Mouse (Mus musculus): ENCODE measurements around the gene Gm21905. TPM values are rescaled to one million over a fixed set of nuclear protein-coding genes. Genes with fewer than 3 reads are reported as not detected.

Gene Gm21905
- polyA plus RNA-seq, 1 experiment from 2014 or later: not detected

DNA sequence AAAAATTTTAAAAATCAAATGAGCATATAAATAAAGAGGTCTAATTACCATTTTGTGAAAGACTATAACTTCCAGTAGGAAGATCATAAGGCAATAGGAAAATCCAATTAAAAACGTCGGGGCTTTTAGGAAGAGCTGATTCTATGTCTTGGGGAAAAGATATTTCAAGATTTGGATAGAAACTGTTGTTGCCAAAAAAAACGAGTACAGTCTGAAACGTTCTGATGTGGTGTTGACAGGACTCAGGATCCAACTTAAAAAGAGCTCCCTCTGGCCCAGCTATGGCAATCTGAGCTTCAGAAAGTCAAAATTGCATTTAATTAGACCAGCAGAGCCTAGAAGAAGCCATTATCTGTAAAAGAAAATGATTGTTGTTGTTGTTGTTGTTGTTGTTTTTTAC is 7.9 kb upstream of the Gm21905 start:
- H3K36me3 ChIP-seq (ENCODE audit: control insufficient read depth, insufficient read depth): no peaks in the 10 kb centered on the region
- WGBS: 82% methylated on average over 4 of the region's 4 CpGs
- no peak for TF ChIP-seq CTCF (IDR thresholded peaks at IDR 0.05; ENCODE audit: low read depth)
- H3K4me3 ChIP-seq (ENCODE audit: low read depth, low read length): no peak overlapping the region
- no peaks in the 10 kb centered on the region for H3K4me1 ChIP-seq (replicated peaks; ENCODE audit: control insufficient read depth, insufficient read depth, low read length)
- no peak overlapping the region for H3K9ac ChIP-seq (ENCODE audit: low read depth, low read length)
- no peak for ATAC-seq
- no peak overlapping the region for H3K4me2 ChIP-seq (replicated peaks; ENCODE audit: low read depth)
- no peaks in the 10 kb centered on the region for H3K27me3 ChIP-seq (replicated peaks; ENCODE audit: control insufficient read depth, insufficient read depth, low read length)
- no peak overlapping the region for H3K27ac ChIP-seq (ENCODE audit: low read depth, low read length)
- no peaks in the 10 kb centered on the region for H3K9me3 ChIP-seq (ENCODE audit: control insufficient read depth)

GRCm38 (mm10) chr5:67948074-67948473 is 1.9 kb upstream of the Gm21905 start:
- no peak for ATAC-seq
- 91% methylated on average over 5 of the region's 5 CpGs for WGBS

DNA sequence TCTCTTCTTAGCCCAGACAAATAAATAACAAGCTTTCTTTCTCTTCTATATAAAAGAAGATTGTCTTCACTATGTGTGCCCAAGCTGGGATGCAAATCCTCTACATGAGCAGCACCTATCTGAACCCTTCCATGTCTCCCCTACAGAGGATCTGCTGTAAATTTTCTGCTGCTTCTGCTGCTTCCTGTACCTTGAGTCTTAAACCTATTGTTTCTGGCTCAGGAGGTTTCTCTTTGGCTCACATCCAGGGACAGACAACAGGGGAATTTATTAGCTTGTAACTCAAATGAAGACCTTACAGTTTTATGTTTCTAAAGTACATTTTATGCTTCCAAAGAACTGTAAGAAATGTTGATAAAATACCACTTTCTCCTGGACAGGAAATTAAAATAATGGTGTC is 785 bp upstream of the Gm21905 start:
- ATAC-seq: no peak
- no peak for TF ChIP-seq CTCF (IDR thresholded peaks at IDR 0.05; ENCODE audit: low read depth)
- H3K36me3 ChIP-seq (ENCODE audit: control insufficient read depth, insufficient read depth): no peaks in the 10 kb centered on the region
- no peaks in the 10 kb centered on the region for H3K9me3 ChIP-seq (ENCODE audit: control insufficient read depth)
- H3K9ac ChIP-seq (ENCODE audit: low read depth, low read length): no peak overlapping the region
- no peaks in the 10 kb centered on the region for H3K4me1 ChIP-seq (replicated peaks; ENCODE audit: control insufficient read depth, insufficient read depth, low read length)
- no peak overlapping the region for H3K27ac ChIP-seq (ENCODE audit: low read depth, low read length)
- no peaks in the 10 kb centered on the region for H3K27me3 ChIP-seq (replicated peaks; ENCODE audit: control insufficient read depth, insufficient read depth, low read length)
- H3K4me3 ChIP-seq (ENCODE audit: low read depth, low read length): no peak overlapping the region
- no peak overlapping the region for H3K4me2 ChIP-seq (replicated peaks; ENCODE audit: low read depth)

More at GRCm38 (mm10) chr5:67948074-67948473, 1.9 kb upstream of the Gm21905 start:
- Histone ChIP-seq H3K4me1 (replicated peaks; ENCODE audit: control insufficient read depth, insufficient read depth, low read length) (no peaks in the 10 kb centered on the region), H3K27me3 (replicated peaks; ENCODE audit: control insufficient read depth, insufficient read depth, low read length) (no peaks in the 10 kb centered on the region), H3K4me3 (ENCODE audit: low read depth, low read length) (no peak overlapping the region), H3K9me3 (ENCODE audit: control insufficient read depth) (no peaks in the 10 kb centered on the region), H3K27ac (ENCODE audit: low read depth, low read length) (no peak overlapping the region), H3K9ac (ENCODE audit: low read depth, low read length) (no peak overlapping the region), H3K36me3 (ENCODE audit: control insufficient read depth, insufficient read depth) (no peaks in the 10 kb centered on the region), H3K4me2 (replicated peaks; ENCODE audit: low read depth) (no peak overlapping the region)
- no peak for TF ChIP-seq CTCF (IDR thresholded peaks at IDR 0.05; ENCODE audit: low read depth)

GRCm38 (mm10) chr5:67944074-67944785 is 2.0 kb downstream of the Gm21905 start:
- Histone ChIP-seq H3K4me1 (replicated peaks; ENCODE audit: control insufficient read depth, insufficient read depth, low read length) (no peaks in the 10 kb centered on the region), H3K27me3 (replicated peaks; ENCODE audit: control insufficient read depth, insufficient read depth, low read length) (no peaks in the 10 kb centered on the region), H3K27ac (ENCODE audit: low read depth, low read length) (no peak overlapping the region), H3K9me3 (ENCODE audit: control insufficient read depth) (no peaks in the 10 kb centered on the region), H3K4me2 (replicated peaks; ENCODE audit: low read depth) (no peak overlapping the region), H3K4me3 (ENCODE audit: low read depth, low read length) (no peak overlapping the region), H3K36me3 (ENCODE audit: control insufficient read depth, insufficient read depth) (no peaks in the 10 kb centered on the region), H3K9ac (ENCODE audit: low read depth, low read length) (no peak overlapping the region)
- 14% methylated on average over 1 of the region's 1 CpGs for WGBS
- ATAC-seq: peak; percentile 91
- TF ChIP-seq CTCF (IDR thresholded peaks at IDR 0.05; ENCODE audit: low read depth): no peak

DNA sequence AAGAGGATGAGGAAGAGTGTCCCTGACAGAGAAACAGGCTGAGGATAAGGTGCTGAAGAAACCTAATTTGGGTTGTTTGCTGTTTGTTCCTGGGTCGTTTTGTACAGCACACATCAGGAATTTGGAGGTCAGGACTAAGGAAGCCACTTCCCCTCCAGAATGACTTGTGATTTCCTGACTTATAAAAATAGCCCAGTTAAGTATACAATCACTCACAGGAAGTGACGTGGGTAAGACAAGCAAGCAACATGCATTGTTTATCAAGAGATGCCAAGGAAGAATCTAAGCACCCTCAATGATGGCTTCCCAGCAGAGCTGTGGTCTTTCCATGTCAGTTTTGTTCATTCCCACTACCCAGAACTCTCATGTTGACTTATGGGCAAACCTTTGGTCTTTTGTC is 3.0 kb downstream of the Gm21905 start:
- no peak overlapping the region for H3K9ac ChIP-seq (ENCODE audit: low read depth, low read length)
- no peak overlapping the region for H3K4me3 ChIP-seq (ENCODE audit: low read depth, low read length)
- WGBS: 46% methylated on average over 2 of the region's 2 CpGs
- H3K4me2 ChIP-seq (replicated peaks; ENCODE audit: low read depth): no peak overlapping the region
- ATAC-seq: no peak
- no peak overlapping the region for H3K27ac ChIP-seq (ENCODE audit: low read depth, low read length)
- H3K4me1 ChIP-seq (replicated peaks; ENCODE audit: control insufficient read depth, insufficient read depth, low read length): no peaks in the 10 kb centered on the region
- H3K27me3 ChIP-seq (replicated peaks; ENCODE audit: control insufficient read depth, insufficient read depth, low read length): no peaks in the 10 kb centered on the region
- H3K36me3 ChIP-seq (ENCODE audit: control insufficient read depth, insufficient read depth): no peaks in the 10 kb centered on the region
- no peak for TF ChIP-seq CTCF (IDR thresholded peaks at IDR 0.05; ENCODE audit: low read depth)
- H3K9me3 ChIP-seq (ENCODE audit: control insufficient read depth): no peaks in the 10 kb centered on the region

GRCm38 (mm10) chr5:67941369-67941768 is 4.9 kb downstream of the Gm21905 start, which contains the start of gene Gm5108:
Gene Gm5108 (plus strand): TSS chr5:67941669.
- H3K27me3 ChIP-seq (replicated peaks; ENCODE audit: control insufficient read depth, insufficient read depth, low read length): no peaks in the 10 kb centered on the region
- H3K9me3 ChIP-seq (ENCODE audit: control insufficient read depth): no peaks in the 10 kb centered on the region
- no peak within 1 kb of the TSS for H3K4me3 ChIP-seq (ENCODE audit: low read depth, low read length)
- H3K27ac ChIP-seq (ENCODE audit: low read depth, low read length): no peak within 1 kb of the TSS
- H3K4me1 ChIP-seq (replicated peaks; ENCODE audit: control insufficient read depth, insufficient read depth, low read length): no peaks in the 10 kb centered on the region
- no peak for ATAC-seq
- 41% methylated on average over 2 of the region's 2 CpGs for WGBS
- H3K4me2 ChIP-seq (replicated peaks; ENCODE audit: low read depth): no peak within 1 kb of the TSS
- no peaks in the 10 kb centered on the region for H3K36me3 ChIP-seq (ENCODE audit: control insufficient read depth, insufficient read depth)
- TF ChIP-seq CTCF (IDR thresholded peaks at IDR 0.05; ENCODE audit: low read depth): no peak
- no peak within 1 kb of the TSS for H3K9ac ChIP-seq (ENCODE audit: low read depth, low read length)

All from intestine, postnatal 0 days (tissue).